Mouse (Mus musculus): ENCODE data around the gene Itgb5. TPM values are rescaled to one million over a fixed set of nuclear protein-coding genes. Genes with fewer than 3 reads are reported as not detected.

The Itgb5 gene
- polyA plus RNA-seq, 2 experiments, result 108 to 117 TPM

- H3K27ac ChIP-seq (replicated peaks; ENCODE audit: low read depth, low read length), result no peak overlapping the region
- TF ChIP-seq POLR2A (IDR thresholded peaks at IDR 0.05; ENCODE audit: borderline replicate concordance, extremely low read depth, insufficient read depth, insufficient read length), result no peak
- no peak overlapping the region for H3K4me3 ChIP-seq (replicated peaks; ENCODE audit: low read length)
- no peak overlapping the region for H3K4me2 ChIP-seq (replicated peaks; ENCODE audit: low read depth, low read length, severe bottlenecking)
- peaks cover 29% of the 10 kb centered on the region for H3K36me3 ChIP-seq (ENCODE audit: control insufficient read depth, insufficient read depth, low read length)
- DNase-seq (ENCODE audit: low spot score) (no peak), ATAC-seq (ENCODE audit: low FRiP score, low read depth) (no peak)
- H3K9me3 ChIP-seq (ENCODE audit: control insufficient read depth, low read length), result no peaks in the 10 kb centered on the region
- peaks cover 26% of the 10 kb centered on the region for H3K4me1 ChIP-seq (ENCODE audit: control insufficient read depth, insufficient read depth, low read length)
- H3K27me3 ChIP-seq (ENCODE audit: control insufficient read depth, insufficient read depth, low read length), result no peaks in the 10 kb centered on the region
- no peak overlapping the region for H3K9ac ChIP-seq (ENCODE audit: low read depth, low read length, severe bottlenecking)
- WGBS, result 82% methylated on average over 4 of the region's 4 CpGs
Observed at GRCm38 (mm10) chr16:33944126-33944525, 114.7 kb downstream of the Itgb5 start.

- Histone ChIP-seq H3K9me3 (ENCODE audit: control insufficient read depth, low read length) (no peaks in the 10 kb centered on the region), H3K4me1 (ENCODE audit: control insufficient read depth, insufficient read depth, low read length) (peaks cover 20% of the 10 kb centered on the region), H3K27me3 (ENCODE audit: control insufficient read depth, insufficient read depth, low read length) (no peaks in the 10 kb centered on the region), H3K4me3 (replicated peaks; ENCODE audit: low read length) (no peak overlapping the region), H3K4me2 (replicated peaks; ENCODE audit: low read depth, low read length, severe bottlenecking) (no peak overlapping the region), H3K9ac (ENCODE audit: low read depth, low read length, severe bottlenecking) (no peak overlapping the region), H3K36me3 (ENCODE audit: control insufficient read depth, insufficient read depth, low read length) (peaks cover 36% of the 10 kb centered on the region), H3K27ac (replicated peaks; ENCODE audit: low read depth, low read length) (no peak overlapping the region; the same call in 1 of the 2 replicates)
- ATAC-seq (ENCODE audit: low FRiP score, low read depth) (no peak), DNase-seq (ENCODE audit: low spot score) (no peak)
- no peak for TF ChIP-seq POLR2A (IDR thresholded peaks at IDR 0.05; ENCODE audit: borderline replicate concordance, extremely low read depth, insufficient read depth, insufficient read length)
- 22% methylated on average over 6 of the region's 6 CpGs for WGBS
Observed at GRCm38 (mm10) chr16:33944772-33945171, 115.3 kb downstream of the Itgb5 start.

- DNase-seq (ENCODE audit: low spot score) (no peak), ATAC-seq (ENCODE audit: low FRiP score, low read depth) (no peak)
- no peak overlapping the region for H3K27ac ChIP-seq (replicated peaks; ENCODE audit: low read depth, low read length)
- H3K4me2 ChIP-seq (replicated peaks; ENCODE audit: low read depth, low read length, severe bottlenecking), result no peak overlapping the region
- H3K4me1 ChIP-seq (ENCODE audit: control insufficient read depth, insufficient read depth, low read length), result peaks cover 15% of the 10 kb centered on the region
- 48% methylated on average over 7 of the region's 7 CpGs for WGBS
- no peak overlapping the region for H3K4me3 ChIP-seq (replicated peaks; ENCODE audit: low read length)
- no peaks in the 10 kb centered on the region for H3K27me3 ChIP-seq (ENCODE audit: control insufficient read depth, insufficient read depth, low read length)
- TF ChIP-seq POLR2A (IDR thresholded peaks at IDR 0.05; ENCODE audit: borderline replicate concordance, extremely low read depth, insufficient read depth, insufficient read length), result no peak
- no peak overlapping the region for H3K9ac ChIP-seq (ENCODE audit: low read depth, low read length, severe bottlenecking)
- H3K9me3 ChIP-seq (ENCODE audit: control insufficient read depth, low read length), result no peaks in the 10 kb centered on the region
- H3K36me3 ChIP-seq (ENCODE audit: control insufficient read depth, insufficient read depth, low read length), result peaks cover 36% of the 10 kb centered on the region
Observed at GRCm38 (mm10) chr16:33946021-33946420, 116.6 kb downstream of the Itgb5 start.

- no peaks in the 10 kb centered on the region for H3K9me3 ChIP-seq (ENCODE audit: control insufficient read depth, low read length)
- no peak overlapping the region for H3K4me3 ChIP-seq (replicated peaks; ENCODE audit: low read length)
- H3K4me1 ChIP-seq (ENCODE audit: control insufficient read depth, insufficient read depth, low read length), result no peaks in the 10 kb centered on the region; the same call in none of the 2 replicates
- ATAC-seq (ENCODE audit: low FRiP score, low read depth) (no peak), DNase-seq (ENCODE audit: low spot score) (no peak)
- TF ChIP-seq POLR2A (IDR thresholded peaks at IDR 0.05; ENCODE audit: borderline replicate concordance, extremely low read depth, insufficient read depth, insufficient read length), result no peak
- no peak overlapping the region for H3K9ac ChIP-seq (ENCODE audit: low read depth, low read length, severe bottlenecking)
- H3K27me3 ChIP-seq (ENCODE audit: control insufficient read depth, insufficient read depth, low read length), result no peaks in the 10 kb centered on the region
- peaks cover 39% of the 10 kb centered on the region for H3K36me3 ChIP-seq (ENCODE audit: control insufficient read depth, insufficient read depth, low read length)
- H3K27ac ChIP-seq (replicated peaks; ENCODE audit: low read depth, low read length), result no peak overlapping the region
- no peak overlapping the region for H3K4me2 ChIP-seq (replicated peaks; ENCODE audit: low read depth, low read length, severe bottlenecking)
- 81% methylated on average over 17 of the region's 17 CpGs for WGBS
Observed at GRCm38 (mm10) chr16:33947664-33948571, 118.5 kb downstream of the Itgb5 start.

GRCm38 (mm10) chr16:33950386-33950785 is 120.9 kb downstream of the Itgb5 start:
- Histone ChIP-seq H3K4me2 (replicated peaks; ENCODE audit: low read depth, low read length, severe bottlenecking) (no peak overlapping the region), H3K9me3 (ENCODE audit: control insufficient read depth, low read length) (no peaks in the 10 kb centered on the region), H3K4me1 (ENCODE audit: control insufficient read depth, insufficient read depth, low read length) (no peaks in the 10 kb centered on the region), H3K36me3 (ENCODE audit: control insufficient read depth, insufficient read depth, low read length) (peaks cover 57% of the 10 kb centered on the region), H3K27me3 (ENCODE audit: control insufficient read depth, insufficient read depth, low read length) (no peaks in the 10 kb centered on the region), H3K9ac (ENCODE audit: low read depth, low read length, severe bottlenecking) (no peak overlapping the region), H3K27ac (replicated peaks; ENCODE audit: low read depth, low read length) (no peak overlapping the region), H3K4me3 (replicated peaks; ENCODE audit: low read length) (no peak overlapping the region)
- no peak for DNase-seq (ENCODE audit: low spot score)
- WGBS, result 82% methylated on average over 6 of the region's 6 CpGs
- 0 out of 2 replicates have a peak, but pooled peaks have one; percentile 16 for ATAC-seq (ENCODE audit: low FRiP score, low read depth)
- TF ChIP-seq POLR2A (IDR thresholded peaks at IDR 0.05; ENCODE audit: borderline replicate concordance, extremely low read depth, insufficient read depth, insufficient read length), result no peak
